Mouse (Mus musculus) myocyte (in vitro differentiated cells): ENCODE measurements around the gene Vwa5b1. TPM values are rescaled to one million over a fixed set of nuclear protein-coding genes. Genes with fewer than 3 reads are reported as not detected.

ENCODE experiments used
- H3K27me3 ChIP-seq: one replicate; pipeline ENCODE4 v1.6.1; 2011; ENCODE audit not compliant: control insufficient read depth, insufficient read depth, insufficient read length
- H3K36me3 ChIP-seq: one replicate; pipeline ENCODE4 v1.6.1; 2011; ENCODE audit not compliant: control insufficient read depth, insufficient read depth
- H3K4me2 ChIP-seq: one replicate; pipeline ENCODE4 v1.6.1; 2011; ENCODE audit warnings: low read depth, control low read depth
- H3K4me3 ChIP-seq: one replicate; pipeline ENCODE4 v1.5.1; 2011; ENCODE audit warnings: mild to moderate bottlenecking, control low read depth, moderate library complexity
- H3K79me2 ChIP-seq: one replicate; pipeline ENCODE4 v1.6.1; 2011; ENCODE audit not compliant: control insufficient read depth, insufficient read depth
- H3ac ChIP-seq: one replicate; pipeline ENCODE4 v1.6.1; 2011; ENCODE audit not compliant: control insufficient read depth, insufficient read length
- CEBPB ChIP-seq: IDR thresholded peaks from 2 replicates; pipeline ENCODE4 v1.6.1; 2011; ENCODE audit warnings: mild to moderate bottlenecking, moderate library complexity; ENCODE audit not compliant: poor library complexity, insufficient read depth, severe bottlenecking
- E2F4 ChIP-seq: IDR thresholded peaks from one replicate; pipeline ENCODE4 v1.6.1; 2011; ENCODE audit warnings: mild to moderate bottlenecking, control low read depth, moderate library complexity; ENCODE audit not compliant: insufficient read depth
- MAX ChIP-seq: IDR thresholded peaks from one replicate; pipeline ENCODE4 v1.6.1; 2011; ENCODE audit warnings: low read depth, mild to moderate bottlenecking, control low read depth
- MYOD1 ChIP-seq, 3 experiments: IDR thresholded peaks; one replicate each; pipeline ENCODE4 v1.6.1; 2011; ENCODE audit warnings: control low read depth in 2 of 3, low read depth in 2 of 3, mild to moderate bottlenecking in 2 of 3, moderate library complexity in 1 of 3; ENCODE audit not compliant: insufficient read length in 2 of 3, control insufficient read depth in 1 of 3
- MYOG ChIP-seq, 3 experiments: IDR thresholded peaks; one replicate each; pipeline ENCODE4 v1.6.1; 2011; ENCODE audit warnings: control low read depth in 2 of 3, low read depth in 2 of 3, mild to moderate bottlenecking in 2 of 3; ENCODE audit not compliant: insufficient read length in 2 of 3, control insufficient read depth in 1 of 3, insufficient read depth in 1 of 3
- POLR2A ChIP-seq: IDR thresholded peaks from one replicate; pipeline ENCODE4 v1.6.1; 2011; ENCODE audit warnings: low read depth, mild to moderate bottlenecking, control low read depth, moderate library complexity; ENCODE audit not compliant: insufficient read length
- POLR2AphosphoS2 ChIP-seq: IDR thresholded peaks from one replicate; pipeline ENCODE4 v1.6.1; 2011; ENCODE audit warnings: low read depth, control low read depth; ENCODE audit not compliant: insufficient read length
- REST ChIP-seq: IDR thresholded peaks from one replicate; pipeline ENCODE4 v1.6.1; 2011; ENCODE audit warnings: mild to moderate bottlenecking, control low read depth, moderate library complexity; ENCODE audit not compliant: insufficient read depth, insufficient read length
- SRF ChIP-seq: IDR thresholded peaks from one replicate; pipeline ENCODE4 v1.6.1; 2011; ENCODE audit warnings: low read depth; ENCODE audit not compliant: control insufficient read depth, insufficient read length
- TCF12 ChIP-seq: IDR thresholded peaks from one replicate; pipeline ENCODE4 v1.6.1; 2011; ENCODE audit warnings: mild to moderate bottlenecking, control low read depth; ENCODE audit not compliant: poor library complexity, insufficient read depth, severe bottlenecking
- TCF3 ChIP-seq: IDR thresholded peaks from one replicate; pipeline ENCODE4 v1.6.1; 2011; ENCODE audit warnings: low read depth, control low read depth; ENCODE audit not compliant: insufficient read length
- USF1 ChIP-seq: IDR thresholded peaks from one replicate; pipeline ENCODE4 v1.6.1; 2011; ENCODE audit warnings: low read depth, mild to moderate bottlenecking, control low read depth, moderate library complexity
- polyA plus RNA-seq: library from polyadenylated mRNA; unstranded; fragments of >200 nt; fragmentation: generic; extraction: Trizol; gene quantifications from one replicate; pipeline ENCODE4 v1.2.1, GENCODE M21; 2012; ENCODE audit warnings: missing spikeins

Gene Vwa5b1
- polyA plus RNA-seq, 1 experiment, result not detected

DNA sequence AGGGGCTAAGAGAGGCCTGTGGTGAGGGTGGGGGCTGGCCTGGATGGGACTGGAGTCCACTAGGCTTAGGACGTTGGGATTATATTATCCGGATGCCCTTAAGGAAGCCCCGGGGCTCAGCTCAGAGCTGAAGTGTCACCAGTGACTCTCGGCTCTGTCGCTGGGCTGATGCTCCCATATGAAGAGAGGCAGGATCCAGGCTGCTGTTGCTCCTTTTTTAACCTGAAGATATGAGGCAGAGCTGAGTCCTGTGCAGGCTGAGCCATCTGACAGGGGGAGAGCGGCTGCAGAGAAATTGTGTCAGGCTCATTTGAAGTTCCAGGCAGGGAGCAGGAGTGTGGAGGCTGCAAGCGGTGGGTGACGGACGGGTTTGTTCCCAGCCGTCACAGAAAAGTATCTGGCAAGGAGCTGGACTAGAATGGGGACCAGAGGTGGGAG lies 87.5 kb downstream of the Vwa5b1 start:
- TF ChIP-seq E2F4 (no peak), REST (no peak), TCF12 (no peak), MYOG (IDR thresholded peaks at IDR 0.05; ENCODE audit: control insufficient read depth in 1 of 3, insufficient read depth in 1 of 3, insufficient read length in 2 of 3, low read depth in 2 of 3) (no peak), USF1 (no peak), POLR2A (no peak), POLR2AphosphoS2 (no peak), CEBPB (no peak), SRF (no peak), TCF3 (no peak), MYOD1 (IDR thresholded peaks at IDR 0.05; ENCODE audit: control insufficient read depth in 1 of 3, insufficient read length in 2 of 3, low read depth in 2 of 3) (no peak), MAX (no peak)

DNA sequence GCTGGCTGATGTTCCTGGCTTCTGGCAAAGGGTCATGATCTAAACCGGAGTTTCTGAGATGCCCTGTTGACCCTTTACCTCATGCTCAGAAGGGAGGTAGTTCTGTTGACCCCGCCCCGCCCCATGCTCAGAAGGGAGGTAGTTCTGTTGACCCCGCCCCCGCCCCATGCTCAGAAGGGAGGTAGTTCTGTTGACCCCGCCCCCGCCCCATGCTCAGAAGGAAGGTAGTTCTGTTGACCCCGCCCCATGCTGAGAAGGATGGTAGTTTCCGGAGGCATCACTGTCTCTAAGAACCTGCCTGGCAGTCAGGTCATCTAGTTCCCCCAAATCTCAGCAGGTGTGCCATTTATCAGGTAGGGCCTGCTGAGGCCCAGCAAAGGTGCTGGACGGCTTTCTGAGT lies 88.1 kb downstream of the Vwa5b1 start:
- Histone ChIP-seq H3K27me3 (peaks cover 23% of the 10 kb centered on the region), H3K4me3 (no peak overlapping the region), H3K36me3 (no peaks in the 10 kb centered on the region), H3K79me2 (no peaks in the 10 kb centered on the region), H3ac (no peak overlapping the region), H3K4me2 (no peak overlapping the region)
- no peak for TF ChIP-seq TCF12
- TF ChIP-seq CEBPB, result no peak
- TF ChIP-seq MAX, result no peak
- no peak for TF ChIP-seq POLR2A
- no peak for TF ChIP-seq REST
- no peak for TF ChIP-seq MYOG (IDR thresholded peaks at IDR 0.05; ENCODE audit: control insufficient read depth in 1 of 3, insufficient read depth in 1 of 3, insufficient read length in 2 of 3, low read depth in 2 of 3)
- TF ChIP-seq E2F4, result no peak
- no peak for TF ChIP-seq SRF
- TF ChIP-seq USF1, result no peak
- TF ChIP-seq TCF3, result no peak
- TF ChIP-seq MYOD1 (IDR thresholded peaks at IDR 0.05; ENCODE audit: control insufficient read depth in 1 of 3, insufficient read length in 2 of 3, low read depth in 2 of 3), result no peak
- no peak for TF ChIP-seq POLR2AphosphoS2

More for the DNA sequence above, 87.5 kb downstream of the Vwa5b1 start:
- Histone ChIP-seq H3K79me2 (no peaks in the 10 kb centered on the region), H3ac (no peak overlapping the region), H3K4me2 (no peak overlapping the region), H3K4me3 (no peak overlapping the region), H3K36me3 (no peaks in the 10 kb centered on the region), H3K27me3 (peaks cover 19% of the 10 kb centered on the region)

DNA sequence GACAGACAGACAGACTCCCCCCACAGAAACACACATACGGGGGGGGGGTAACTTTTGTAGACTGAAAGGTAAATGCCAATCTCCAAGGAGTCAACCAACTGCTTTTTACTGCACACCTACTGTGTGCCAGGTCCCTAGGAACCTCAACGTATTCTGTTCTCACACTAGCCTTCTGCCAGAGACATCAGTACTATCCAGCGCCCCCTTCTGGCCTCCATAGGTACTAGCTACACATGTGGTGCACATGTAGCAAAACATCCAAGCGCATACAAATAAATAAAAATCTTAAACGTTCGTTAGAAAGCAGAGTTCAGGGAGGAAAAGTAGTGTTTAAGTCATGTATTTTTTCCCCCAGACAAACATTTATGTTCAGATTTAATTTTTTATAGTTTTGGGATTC lies 88.6 kb downstream of the Vwa5b1 start:
- Histone ChIP-seq H3K27me3 (peaks cover 23% of the 10 kb centered on the region), H3K4me2 (no peak overlapping the region), H3ac (no peak overlapping the region), H3K79me2 (no peaks in the 10 kb centered on the region), H3K36me3 (no peaks in the 10 kb centered on the region), H3K4me3 (no peak overlapping the region)
- TF ChIP-seq TCF12 (no peak), MYOG (IDR thresholded peaks at IDR 0.05; ENCODE audit: control insufficient read depth in 1 of 3, insufficient read depth in 1 of 3, insufficient read length in 2 of 3, low read depth in 2 of 3) (no peak), REST (no peak), TCF3 (no peak), CEBPB (no peak), POLR2AphosphoS2 (no peak), MAX (no peak), MYOD1 (IDR thresholded peaks at IDR 0.05; ENCODE audit: control insufficient read depth in 1 of 3, insufficient read length in 2 of 3, low read depth in 2 of 3) (no peak), E2F4 (no peak), USF1 (no peak), SRF (no peak), POLR2A (no peak)

DNA sequence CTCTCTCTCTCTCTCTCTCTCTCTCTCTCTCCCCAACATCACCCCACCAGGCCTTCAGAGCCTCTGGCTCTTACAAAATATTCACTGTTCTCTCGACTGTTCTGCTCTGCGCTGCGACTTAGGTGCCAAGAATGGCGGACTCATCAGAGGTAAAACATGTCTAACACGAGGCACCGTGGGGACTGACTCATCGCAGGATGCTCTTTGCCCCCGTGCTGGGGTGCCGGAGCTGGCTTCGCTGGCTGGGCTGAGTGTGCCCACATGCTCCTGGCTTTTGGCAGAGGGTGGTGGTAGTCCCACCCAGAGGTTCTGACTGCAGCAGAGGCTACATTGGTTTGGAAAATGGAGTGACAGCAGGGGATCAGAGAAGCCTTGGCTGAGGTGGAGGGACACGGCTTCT lies 89.4 kb downstream of the Vwa5b1 start:
- H3K79me2 ChIP-seq, result no peaks in the 10 kb centered on the region
- no peak for TF ChIP-seq CEBPB

DNA sequence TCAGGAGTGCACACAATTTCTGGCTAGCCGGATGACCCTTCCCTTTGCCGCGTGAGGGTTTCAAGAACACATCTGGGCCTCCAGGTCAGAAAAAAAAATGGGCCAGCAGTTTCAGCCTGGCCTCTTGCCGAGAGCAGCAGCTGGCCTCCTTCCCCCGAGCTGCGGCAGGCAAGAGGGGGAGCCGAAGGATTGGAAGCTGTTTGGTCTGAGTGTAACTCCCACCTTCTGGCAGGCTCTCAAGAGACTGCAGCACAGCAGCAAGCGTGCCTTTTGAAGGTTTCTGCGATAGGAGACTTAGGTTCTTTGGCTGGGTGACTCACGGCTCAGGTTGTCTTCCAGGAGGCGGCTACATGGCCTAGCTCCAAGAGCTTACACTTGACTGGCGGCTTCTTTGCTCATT lies 92.5 kb downstream of the Vwa5b1 start:
- Histone ChIP-seq H3K4me3 (no peak overlapping the region), H3K27me3 (peaks cover 20% of the 10 kb centered on the region), H3K36me3 (no peaks in the 10 kb centered on the region), H3ac (no peak overlapping the region), H3K79me2 (no peaks in the 10 kb centered on the region), H3K4me2 (no peak overlapping the region)
- no peak for TF ChIP-seq POLR2AphosphoS2
- TF ChIP-seq TCF12, result no peak
- TF ChIP-seq POLR2A, result no peak
- no peak for TF ChIP-seq MYOD1 (IDR thresholded peaks at IDR 0.05; ENCODE audit: control insufficient read depth in 1 of 3, insufficient read length in 2 of 3, low read depth in 2 of 3)
- TF ChIP-seq USF1, result no peak
- TF ChIP-seq MAX, result no peak
- TF ChIP-seq MYOG (IDR thresholded peaks at IDR 0.05; ENCODE audit: control insufficient read depth in 1 of 3, insufficient read depth in 1 of 3, insufficient read length in 2 of 3, low read depth in 2 of 3), result no peak
- no peak for TF ChIP-seq CEBPB
- no peak for TF ChIP-seq SRF
- no peak for TF ChIP-seq TCF3

More for the DNA sequence above, 89.4 kb downstream of the Vwa5b1 start:
- H3K4me3 ChIP-seq, result no peak overlapping the region
- no peaks in the 10 kb centered on the region for H3K36me3 ChIP-seq
- peaks cover 23% of the 10 kb centered on the region for H3K27me3 ChIP-seq
- H3K4me2 ChIP-seq, result no peak overlapping the region
- H3ac ChIP-seq, result no peak overlapping the region
